Mouse (Mus musculus) testis, postnatal 10 days (tissue): ENCODE results near the gene Scrn1.

Experiments
- DNase-seq: peaks from one replicate; pipeline ENCODE4 v3.0.0; 2021; ENCODE audit warnings: low spot score

The Scrn1 gene

DNA sequence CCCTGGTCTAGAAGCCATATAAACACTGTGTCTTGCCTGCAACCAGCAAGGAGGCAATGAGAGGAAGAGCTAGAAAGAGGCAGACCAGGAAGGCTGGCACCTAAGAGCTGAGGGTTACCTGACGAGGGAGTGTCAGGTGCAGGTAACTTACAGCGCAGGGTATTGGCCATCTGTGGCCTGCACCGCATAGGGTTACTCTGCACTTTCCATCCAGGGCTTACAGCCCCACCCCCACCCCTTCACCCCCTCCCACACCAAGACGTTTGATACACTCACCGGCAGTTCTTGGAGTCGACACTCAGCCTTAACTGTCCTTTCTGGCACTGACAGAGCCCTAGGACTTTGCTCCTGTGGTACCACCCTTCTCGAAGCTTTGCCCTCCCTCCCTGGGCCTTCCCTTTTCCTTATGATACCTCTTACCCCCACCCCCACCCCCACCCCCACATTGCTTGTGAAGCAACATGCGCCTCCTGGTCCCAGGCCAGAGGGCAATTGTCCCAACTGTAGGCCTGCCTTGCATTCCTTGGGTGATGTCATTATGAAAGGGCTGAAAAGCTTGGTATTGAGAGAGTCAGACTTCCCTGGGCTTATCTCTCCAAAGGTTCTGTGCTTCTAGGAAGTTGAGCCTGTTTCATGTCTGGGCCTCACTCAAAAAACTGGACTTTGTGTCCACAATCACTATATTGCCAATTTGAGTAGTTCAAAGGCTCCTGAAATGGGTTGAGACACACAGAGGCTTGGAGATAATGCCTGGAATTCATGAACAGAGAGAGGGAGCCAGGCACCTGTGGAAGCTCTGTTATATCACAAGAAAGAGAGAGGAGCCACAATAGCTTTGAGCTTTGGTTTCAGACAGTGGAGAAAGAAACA is 93.2 kb downstream of the Scrn1 start:
- peak; percentile 58 for DNase-seq

DNA sequence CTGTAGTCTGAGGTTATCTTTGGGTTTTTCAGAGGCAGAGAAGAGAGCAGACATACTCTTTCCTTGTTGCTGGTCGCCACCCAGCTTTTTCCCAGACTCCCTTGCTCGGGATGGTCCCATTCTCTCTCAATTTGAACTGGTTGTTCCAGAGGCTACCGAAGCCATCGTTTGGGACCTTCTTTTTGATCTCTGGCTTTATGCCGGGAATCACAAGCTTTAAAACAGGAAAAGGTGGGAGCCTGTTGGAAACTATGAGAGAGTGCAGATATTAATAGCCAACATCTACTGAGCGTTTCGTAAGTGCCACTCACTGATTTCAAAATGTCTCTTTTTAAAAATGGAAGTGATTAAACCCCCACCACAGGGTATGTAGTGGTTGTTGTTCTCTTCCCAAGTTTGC is 94.4 kb downstream of the Scrn1 start:
- no peak for DNase-seq

DNA sequence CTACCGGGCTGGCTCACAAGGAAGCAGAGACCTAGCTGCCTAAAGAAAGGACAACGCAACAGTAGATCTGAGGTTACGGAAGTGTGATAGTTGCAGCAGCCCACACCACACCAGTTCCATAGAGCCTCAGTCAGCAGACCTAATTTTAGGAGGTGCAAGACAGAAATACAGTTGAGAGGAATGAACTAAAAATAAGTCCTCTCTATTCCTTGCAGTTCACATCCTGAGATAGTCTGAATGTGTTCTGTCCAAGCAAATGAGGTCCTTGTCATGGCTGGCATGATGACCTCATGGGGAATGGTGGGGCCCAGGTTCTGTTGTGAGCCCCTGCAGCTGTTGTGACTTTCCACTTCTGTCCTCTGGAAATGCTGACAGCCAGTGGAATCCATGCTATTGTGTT is 98.9 kb downstream of the Scrn1 start:
- no peak for DNase-seq

DNA sequence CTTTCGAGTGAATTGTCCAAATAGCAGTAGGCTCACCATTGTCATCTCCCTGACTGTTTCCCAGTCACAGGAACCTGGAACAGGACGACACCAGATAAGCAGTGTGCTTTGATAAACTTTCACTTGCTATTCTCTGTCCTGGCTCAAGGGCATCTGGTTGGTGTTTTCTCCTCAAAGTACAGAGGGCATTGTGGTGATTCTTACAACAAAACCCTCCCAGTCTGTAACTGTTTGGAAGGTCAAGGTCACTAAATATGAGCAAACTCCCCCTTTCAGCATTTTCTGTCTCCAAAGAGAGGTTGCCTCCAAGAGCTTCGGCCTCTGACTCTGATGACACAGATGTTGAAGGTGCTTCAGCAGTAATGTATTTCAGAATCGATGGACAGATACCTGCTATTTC is 101.4 kb downstream of the Scrn1 start:
- DNase-seq: no peak

DNA sequence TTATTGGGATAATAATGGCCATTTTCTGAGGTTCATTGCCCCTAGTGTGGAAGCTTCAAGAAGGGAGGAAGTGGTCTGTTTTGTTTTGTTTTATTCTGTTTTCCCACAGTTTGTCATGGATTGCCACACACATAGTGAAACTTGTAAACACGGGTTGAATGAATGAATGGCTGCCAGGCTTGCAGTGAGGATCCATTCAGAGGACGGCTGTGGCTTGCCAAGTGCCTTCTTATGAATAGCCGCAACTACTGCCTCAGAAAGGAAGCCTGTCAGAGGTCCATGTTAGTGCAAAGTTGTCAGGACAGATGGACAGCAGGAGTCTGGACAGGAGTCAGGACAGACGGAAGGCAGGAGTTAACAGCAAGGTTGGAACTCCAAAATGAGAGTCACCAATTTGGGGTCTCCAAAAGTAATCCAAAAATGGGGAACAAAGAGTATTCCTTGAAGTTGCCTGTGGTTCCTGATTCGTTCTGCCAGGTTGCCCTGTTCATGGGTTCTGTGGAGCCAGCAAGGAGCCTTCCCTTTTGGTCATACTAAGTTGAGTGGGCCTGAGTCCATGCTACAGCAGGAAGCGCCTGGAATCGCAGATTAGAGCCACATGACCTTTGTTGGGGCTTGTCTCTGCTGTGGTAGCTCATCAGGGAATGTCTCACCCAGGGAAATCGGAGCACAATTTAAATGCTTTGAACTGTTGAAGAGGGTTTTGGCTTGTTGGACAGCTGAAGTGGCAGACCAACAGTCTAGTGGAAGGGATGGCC is 102.4 kb downstream of the Scrn1 start:
- DNase-seq: no peak

DNA sequence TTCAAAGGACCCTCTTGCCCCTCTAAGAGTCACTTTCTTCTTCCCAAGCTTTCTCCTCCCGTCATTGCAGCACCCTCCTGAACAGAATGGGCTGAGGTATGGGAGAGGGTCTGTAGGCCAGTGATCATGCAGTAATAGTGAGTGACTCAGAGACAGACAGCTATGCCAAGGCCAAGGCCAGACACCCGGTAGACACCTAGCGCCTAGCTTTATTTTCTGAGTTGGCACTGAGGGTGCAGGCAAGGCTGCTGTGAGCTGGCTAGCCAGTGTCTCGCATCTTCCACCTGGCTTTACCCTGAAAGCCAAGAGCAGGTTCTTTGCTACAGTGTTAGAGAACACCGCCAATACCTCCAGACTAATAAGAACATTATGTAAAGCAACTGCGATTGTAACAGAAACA is 103.5 kb downstream of the Scrn1 start:
- DNase-seq: no peak

DNA sequence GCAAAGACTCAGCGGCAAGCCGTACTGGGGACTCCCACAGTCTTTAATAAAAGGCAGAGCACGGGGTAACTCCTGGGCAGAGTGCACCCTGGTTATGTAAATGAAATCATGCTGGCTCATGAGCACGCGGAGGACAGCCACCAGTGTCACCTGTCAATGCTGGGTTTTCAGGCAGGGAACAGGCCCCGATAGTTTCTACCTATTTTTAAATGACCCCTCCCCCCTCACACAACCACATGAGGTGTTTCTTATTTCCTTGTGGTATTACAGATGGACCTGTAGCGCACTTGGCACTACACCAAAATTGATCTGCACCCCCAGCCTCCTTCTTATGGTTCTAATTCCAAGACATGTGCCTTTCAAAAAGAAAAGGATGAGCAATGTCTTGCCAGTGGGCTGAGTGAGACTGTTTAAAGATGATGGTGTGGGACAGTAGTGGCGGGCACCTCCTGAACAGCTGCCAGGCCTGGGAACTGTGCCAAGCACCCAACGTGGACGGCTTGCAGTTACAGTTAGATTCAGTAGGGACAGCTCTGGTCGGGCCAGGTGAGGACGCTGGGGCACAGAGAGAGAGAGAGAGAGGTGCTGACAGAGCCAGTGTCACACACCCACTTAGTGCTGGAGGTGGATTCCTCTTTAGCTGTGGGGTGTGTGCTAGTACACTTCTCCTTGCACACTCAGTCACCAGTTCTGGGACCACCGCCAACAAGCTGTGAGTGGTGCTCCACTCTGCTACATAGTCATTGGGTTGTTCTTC is 105.2 kb downstream of the Scrn1 start:
- peak; percentile 82 for DNase-seq

DNA sequence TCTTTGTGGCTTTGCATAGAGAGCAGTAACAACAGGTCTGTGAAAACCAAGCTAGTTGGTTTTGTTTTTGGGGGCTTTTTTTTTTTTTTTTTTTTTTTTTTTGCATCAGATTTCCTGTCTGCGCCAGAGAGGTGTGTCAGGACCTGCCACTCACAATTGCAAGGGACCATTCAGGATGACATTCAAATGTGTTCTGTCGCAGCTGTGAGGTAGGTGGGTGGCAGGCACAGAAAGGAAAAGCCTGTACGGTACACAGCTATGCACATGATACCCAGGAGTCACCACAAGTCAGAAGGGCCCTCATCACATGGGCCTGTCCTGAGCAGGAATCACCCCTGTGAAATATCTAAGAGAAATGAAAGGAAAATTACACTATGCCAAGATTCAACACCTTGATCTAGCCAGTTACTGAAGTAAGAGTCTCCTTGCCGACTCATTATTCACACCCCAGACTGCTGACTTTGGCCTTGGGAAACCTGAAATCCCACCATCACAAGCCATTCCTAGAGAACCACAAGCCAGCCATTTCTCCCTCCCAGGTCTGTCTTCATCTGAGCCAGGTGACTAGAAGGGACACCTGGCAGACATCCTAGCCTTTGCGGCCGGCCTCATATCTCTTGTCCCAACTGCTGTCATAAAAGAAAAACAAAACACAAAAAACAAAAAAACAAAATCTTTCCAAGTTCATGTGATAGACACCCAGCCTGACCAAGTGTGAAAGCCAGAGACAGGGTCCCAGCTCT is 105.9 kb downstream of the Scrn1 start:
- no peak for DNase-seq

DNA sequence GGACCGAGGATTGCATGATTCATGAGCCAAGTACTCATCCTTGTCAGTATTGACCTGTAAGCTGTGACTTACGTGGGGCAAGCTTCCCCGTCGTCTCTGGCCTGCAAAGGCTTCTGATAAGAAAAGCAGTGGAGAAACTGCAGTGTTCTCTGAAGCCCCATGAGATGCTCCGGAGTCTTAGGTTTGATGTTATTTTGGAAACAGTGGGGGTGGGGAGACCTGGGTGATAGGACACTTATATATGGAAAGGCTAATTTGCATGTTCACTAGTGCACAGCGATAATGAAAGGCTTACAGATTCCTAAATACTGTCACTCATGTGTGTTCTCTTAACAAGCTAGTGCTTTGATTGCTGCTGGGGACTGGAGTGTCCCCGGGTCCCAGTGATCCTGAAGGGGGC is 106.6 kb downstream of the Scrn1 start:
- no peak for DNase-seq
